Mouse (Mus musculus) cerebellum, adult 2 months (tissue): ENCODE measurements around the gene Slc7a11.

Experiments used
- CTCF ChIP-seq: fragments of 200-500 bp; IDR thresholded peaks from 2 replicates; pipeline ENCODE4 v1.5.1; 2011; ENCODE audit warnings: low read depth, mild to moderate bottlenecking, control low read depth, low read length, moderate library complexity, borderline replicate concordance; ENCODE audit not compliant: insufficient read depth
- POLR2A ChIP-seq: fragments of 200-500 bp; IDR thresholded peaks from 2 replicates; pipeline ENCODE4 v1.6.1; 2011; ENCODE audit warnings: low read length, control low read depth, borderline replicate concordance; ENCODE audit not compliant: insufficient read depth

GRCm38 (mm10) chr3:50386561-50387221, 56.7 kb downstream of the Slc7a11 start:
- TF ChIP-seq CTCF (no peak), POLR2A (no peak)
